Mouse (Mus musculus) stomach, postnatal 0 days (tissue): ENCODE data around the gene Dpt.

Source experiments
- CTCF ChIP-seq: IDR thresholded peaks from 2 replicates; pipeline ENCODE4 v1.5.1; 2016; ENCODE audit warnings: antibody characterized with exemption, low read depth, mild to moderate bottlenecking, moderate library complexity
- EP300 ChIP-seq: optimal IDR thresholded peaks from 2 replicates; pipeline ENCODE3; 2016; ENCODE audit warnings: antibody characterized with exemption

DNA sequence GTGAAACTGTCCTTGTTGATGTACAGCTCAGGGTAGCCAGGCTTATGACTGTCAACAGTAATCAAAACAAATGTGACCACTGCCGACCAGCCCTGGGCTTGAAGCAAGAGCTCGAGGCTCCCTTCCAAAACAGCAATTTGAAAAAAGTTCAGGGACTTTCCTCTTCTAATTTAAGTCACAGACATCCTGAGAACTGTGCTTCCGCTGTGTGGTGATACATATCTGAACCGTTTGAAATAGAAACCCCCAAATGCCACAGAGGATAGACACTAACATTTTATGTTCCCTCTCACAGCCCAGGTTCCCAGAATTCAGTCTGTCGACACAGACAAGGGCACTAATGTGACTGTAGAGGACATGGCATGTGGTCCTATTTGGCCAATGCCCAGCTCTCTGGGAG, 18.9 kb downstream of the Dpt start:
- no peak for TF ChIP-seq CTCF
- no peak for TF ChIP-seq EP300
